ENCODE assay signal across 9 mouse cellular contexts in genomic region chr12:24681286-24682023, GRCm38 (mm10). TPM values are rescaled to one million over a fixed set of nuclear protein-coding genes. Genes with fewer than 3 reads are reported as not detected.
DNase-seq lines count a peak whose midpoint lies in the region; ATAC-seq lines count a peak whose summit lies in the region.
"Had no signal": no experiment of that assay in that cellular context is flagged by ENCODE, and none has a peak within 500 bp of the region (broad histone marks: within the 10 kb centered on the region; RNA-seq: fewer than 3 reads in every experiment).

TSS of gene Cys1 (minus strand) at chr12:24681813.

- no peaks in the 10 kb centered on the region for H3K36me3 ChIP-seq in forebrain, embryonic 10.5 days (replicated peaks)

- H3K4me1 ChIP-seq in forebrain, embryonic 10.5 days = peaks cover 22% of the 10 kb centered on the region

- peak; percentile 20 for DNase-seq in gastrocnemius, adult 18-20 months (ENCODE audit: low spot score)
- DNase-seq in gastrocnemius, postnatal 4 days (ENCODE audit: low spot score in 2 of 2) = no peak
- no peak for DNase-seq in forebrain, embryonic 10.5 days (ENCODE audit: extremely low spot score, low spot score)
- DNase-seq in heart, postnatal 4 days = peak; percentile 27
- DNase-seq in layer of hippocampus, postnatal 25 days (ENCODE audit: extremely low spot score in 1 of 2, low spot score in 1 of 2) = no peak
- DNase-seq in B cell, adult 2 months = no peak
- DNase-seq in frontal cortex, postnatal 14 days (ENCODE audit: low spot score in 2 of 2) = no peak

- peak; percentile 65 for ATAC-seq in megakaryocyte-erythroid progenitor cell, adult 5-6 weeks (replicated peaks; ENCODE audit: low FRiP score, low TSS enrichment, poor library complexity, severe bottlenecking)

- no peaks in the 10 kb centered on the region for H3K9me3 ChIP-seq in forebrain, embryonic 10.5 days

- H3K27me3 ChIP-seq in forebrain, embryonic 10.5 days (ENCODE audit: poor library complexity, severe bottlenecking) = peaks cover 78% of the 10 kb centered on the region

- H3K4me3 ChIP-seq in forebrain, embryonic 10.5 days = peak within 1 kb of the TSS; percentile 72

- WGBS in forebrain, embryonic 10.5 days = 2% methylated on average over 20 of the region's 20 CpGs

- peak within 1 kb of the TSS; percentile 80 for H3K27ac ChIP-seq in forebrain, embryonic 10.5 days

RNA-seq across cellular contexts. Expression of gene Cys1, which starts in this region (rescaled TPM):
- total RNA-seq in gastrocnemius, adult 18-20 months (2021) = 1 to 10 TPM; 1.7 to 2.7 TPM
- total RNA-seq in gastrocnemius, postnatal 4 days (2021) = 10 to 100 TPM in 1 of 2 experiments, 1 to 10 TPM in 1; 8.0 to 13.9 TPM
- polyA plus RNA-seq in forebrain, embryonic 10.5 days (2016; fragmentation: Nextera tagmentation; extraction: Ambion mirVana) = 0.40 and 0.79 TPM in 2 replicates
- total RNA-seq in heart, postnatal 4 days (2021) = 1 to 10 TPM; 2.8 to 3.4 TPM
- 10 to 100 TPM; 20.6 to 25.0 TPM for total RNA-seq in layer of hippocampus, postnatal 25 days (2021)
- total RNA-seq in megakaryocyte-erythroid progenitor cell, adult 5-6 weeks (2014; fragmentation: Nextera tagmentation) = not detected in 2 replicates
- not detected in 2 replicates for total RNA-seq in megakaryocyte-erythroid progenitor cell, adult 5-6 weeks (2017)
- total RNA-seq: hematopoietic stem cell, adult 5-6 weeks had no signal

Comparison
In these comparisons a context has a peak if more than half of its experiments do, and no peak if none do; other contexts are left out.
1. DNase-seq: peak in gastrocnemius, adult 18-20 months (single experiment) and heart, postnatal 4 days (single experiment); none in gastrocnemius, postnatal 4 days (0 of 2), forebrain, embryonic 10.5 days (single experiment), layer of hippocampus, postnatal 25 days (0 of 2), B cell, adult 2 months (0 of 2) and frontal cortex, postnatal 14 days (0 of 2).
2. Peak in ATAC-seq in megakaryocyte-erythroid progenitor cell, adult 5-6 weeks; RNA of the gene not detected or under 1 TPM.